Mouse (Mus musculus) frontal cortex, adult (tissue): Measurements from ENCODE around the gene Iqcm.
A peak's percentile ranks its signal among the peaks of the same experiment; 100 is the strongest.
"Not testable (repeated sequence)": the region's sequence is repeated elsewhere in the genome, so short reads cannot be mapped to it uniquely, and the experiment has no call there.

ENCODE experiments used
- ATAC-seq: cut with Nextera tagmentation; 2 replicates; pipeline ENCODE4 v1.9.2; 2017; ENCODE audit warnings: mild to moderate bottlenecking, moderate library complexity, mixed read lengths; ENCODE audit not compliant: low TSS enrichment

Gene Iqcm

GRCm38 (mm10) chr8:75448394-75448793 is at the start of gene Iqcm:
Gene Iqcm, plus strand, starts transcription at chr8:75448694.
- ATAC-seq: no peak

GRCm38 (mm10) chr8:75406489-75406888 is 42.0 kb upstream of the Iqcm start, which contains the start of gene Gm10358:
Gene Gm10358, minus strand, starts transcription at chr8:75406589.
- no peak for ATAC-seq

- ATAC-seq: not testable (repeated sequence)
Measured at GRCm38 (mm10) chr8:75415696-75416095, 32.8 kb upstream of the Iqcm start.

- 0 out of 2 replicates have a peak, but pooled peaks have one; percentile 47 for ATAC-seq
Measured at GRCm38 (mm10) chr8:75476756-75477155, 28.3 kb downstream of the Iqcm start.

- ATAC-seq: no peak
Measured at GRCm38 (mm10) chr8:75489035-75489678, 40.7 kb downstream of the Iqcm start.

- ATAC-seq: no peak
Measured at GRCm38 (mm10) chr8:75509299-75509698, 60.8 kb downstream of the Iqcm start.

GRCm38 (mm10) chr8:75513786-75514185 is 65.3 kb downstream of the Iqcm start:
- no peak for ATAC-seq

- ATAC-seq: no peak
Measured at GRCm38 (mm10) chr8:75549284-75549683, 100.8 kb downstream of the Iqcm start.

- no peak for ATAC-seq
Measured at GRCm38 (mm10) chr8:75596281-75596680, 147.8 kb downstream of the Iqcm start.

GRCm38 (mm10) chr8:75642958-75643357 is 194.5 kb downstream of the Iqcm start:
- ATAC-seq: no peak

GRCm38 (mm10) chr8:75659287-75659686 is 210.8 kb downstream of the Iqcm start:
- ATAC-seq: peak; percentile 89

- ATAC-seq: no peak
Measured at GRCm38 (mm10) chr8:75746561-75746960, 298.1 kb downstream of the Iqcm start.

- no peak for ATAC-seq
Measured at GRCm38 (mm10) chr8:75755596-75755995, 307.1 kb downstream of the Iqcm start.

- ATAC-seq: no peak
Measured at GRCm38 (mm10) chr8:75828468-75829132, 380.1 kb downstream of the Iqcm start.

GRCm38 (mm10) chr8:75835245-75835644 is 386.8 kb downstream of the Iqcm start:
- ATAC-seq: peak; percentile 62; the same call in 1 of the 2 replicates

GRCm38 (mm10) chr8:75917603-75918344 is 469.3 kb downstream of the Iqcm start:
- no peak for ATAC-seq

- ATAC-seq: peak; percentile 67; the same call in 1 of the 2 replicates
Measured at GRCm38 (mm10) chr8:75949166-75949565, 500.7 kb downstream of the Iqcm start.

GRCm38 (mm10) chr8:75956016-75956415 is 507.5 kb downstream of the Iqcm start:
- no peak for ATAC-seq

- no peak for ATAC-seq
Measured at GRCm38 (mm10) chr8:76018501-76018900, 570.0 kb downstream of the Iqcm start.
